Mouse (Mus musculus): ENCODE measurements at regions not wholly inside any gene's neighbourhood (a gene's known extent, or its start where the extent isn't known, plus 50 kb on each side); places are given as distances from the start of the nearest gene placed in this dataset.

GRCm38 (mm10) chr1:77027656-77028055, 487.2 kb downstream of the Epha4 start:
- Histone ChIP-seq H3K36me3 (no peaks in the 10 kb centered on the region), H3K27me3 (replicated peaks) (no peaks in the 10 kb centered on the region), H3K4me3 (replicated peaks) (no peak overlapping the region), H3K9me3 (no peaks in the 10 kb centered on the region), H3K4me1 (no peaks in the 10 kb centered on the region), H3K4me2 (no peak overlapping the region), H3K27ac (no peak overlapping the region), H3K9ac (no peak overlapping the region)
- 84% methylated on average over 4 of the region's 4 CpGs for WGBS
- no peak for ATAC-seq (ENCODE audit: insufficient read depth, low FRiP score, low read depth)

GRCm38 (mm10) chr1:77028216-77028615, 486.7 kb downstream of the Epha4 start:
- H3K27me3 ChIP-seq (replicated peaks), result no peaks in the 10 kb centered on the region
- no peak overlapping the region for H3K27ac ChIP-seq
- H3K9me3 ChIP-seq, result no peaks in the 10 kb centered on the region
- ATAC-seq (ENCODE audit: insufficient read depth, low FRiP score, low read depth), result no peak
- no peak overlapping the region for H3K9ac ChIP-seq
- no peak overlapping the region for H3K4me2 ChIP-seq
- no peaks in the 10 kb centered on the region for H3K36me3 ChIP-seq
- no peaks in the 10 kb centered on the region for H3K4me1 ChIP-seq
- WGBS, result 69% methylated on average over 6 of the region's 6 CpGs
- H3K4me3 ChIP-seq (replicated peaks), result no peak overlapping the region

GRCm38 (mm10) chr1:77029091-77029490, 485.8 kb downstream of the Epha4 start:
- H3K9ac ChIP-seq, result no peak overlapping the region
- ATAC-seq (ENCODE audit: insufficient read depth, low FRiP score, low read depth), result no peak
- WGBS, result 64% methylated on average over 6 of the region's 6 CpGs

GRCm38 (mm10) chr1:77043749-77044564, 470.9 kb downstream of the Epha4 start:
- 36% methylated on average over 14 of the region's 14 CpGs for WGBS
- no peaks in the 10 kb centered on the region for H3K36me3 ChIP-seq
- H3K4me3 ChIP-seq (replicated peaks), result no peak overlapping the region
- H3K27ac ChIP-seq, result no peak overlapping the region
- no peaks in the 10 kb centered on the region for H3K4me1 ChIP-seq
- no peaks in the 10 kb centered on the region for H3K27me3 ChIP-seq (replicated peaks)
- H3K9ac ChIP-seq, result no peak overlapping the region
- H3K4me2 ChIP-seq, result no peak overlapping the region
- no peaks in the 10 kb centered on the region for H3K9me3 ChIP-seq
- no peak for ATAC-seq (ENCODE audit: insufficient read depth, low FRiP score, low read depth)

More at GRCm38 (mm10) chr1:77029091-77029490, 485.8 kb downstream of the Epha4 start:
- H3K27ac ChIP-seq, result no peak overlapping the region
- H3K9me3 ChIP-seq, result no peaks in the 10 kb centered on the region
- H3K4me1 ChIP-seq, result no peaks in the 10 kb centered on the region
- no peaks in the 10 kb centered on the region for H3K36me3 ChIP-seq
- no peaks in the 10 kb centered on the region for H3K27me3 ChIP-seq (replicated peaks)
- H3K4me3 ChIP-seq (replicated peaks), result no peak overlapping the region
- no peak overlapping the region for H3K4me2 ChIP-seq

GRCm38 (mm10) chr1:77048720-77049406, 466.0 kb downstream of the Epha4 start:
- no peaks in the 10 kb centered on the region for H3K27me3 ChIP-seq (replicated peaks)
- no peak overlapping the region for H3K4me3 ChIP-seq (replicated peaks)
- no peak for ATAC-seq (ENCODE audit: insufficient read depth, low FRiP score, low read depth)
- WGBS, result 89% methylated on average over 7 of the region's 7 CpGs
- no peak overlapping the region for H3K27ac ChIP-seq
- no peaks in the 10 kb centered on the region for H3K4me1 ChIP-seq
- H3K36me3 ChIP-seq, result no peaks in the 10 kb centered on the region
- no peak overlapping the region for H3K4me2 ChIP-seq
- no peaks in the 10 kb centered on the region for H3K9me3 ChIP-seq
- H3K9ac ChIP-seq, result no peak overlapping the region

GRCm38 (mm10) chr1:77051239-77051638, 463.6 kb downstream of the Epha4 start:
- H3K9me3 ChIP-seq, result no peaks in the 10 kb centered on the region
- no peak overlapping the region for H3K27ac ChIP-seq
- H3K27me3 ChIP-seq (replicated peaks), result no peaks in the 10 kb centered on the region
- no peak overlapping the region for H3K9ac ChIP-seq
- peak; percentile 66; the same call in 1 of the 2 replicates for ATAC-seq (ENCODE audit: insufficient read depth, low FRiP score, low read depth)
- H3K36me3 ChIP-seq, result no peaks in the 10 kb centered on the region
- H3K4me1 ChIP-seq, result no peaks in the 10 kb centered on the region
- no peak overlapping the region for H3K4me3 ChIP-seq (replicated peaks)
- 41% methylated on average over 5 of the region's 5 CpGs for WGBS
- H3K4me2 ChIP-seq, result no peak overlapping the region

- 65% methylated on average over 4 of the region's 4 CpGs for WGBS
- Histone ChIP-seq H3K27me3 (replicated peaks) (no peaks in the 10 kb centered on the region), H3K4me2 (no peak overlapping the region), H3K4me3 (replicated peaks) (no peak overlapping the region), H3K9ac (no peak overlapping the region), H3K4me1 (no peaks in the 10 kb centered on the region), H3K9me3 (no peaks in the 10 kb centered on the region), H3K36me3 (no peaks in the 10 kb centered on the region), H3K27ac (no peak overlapping the region)
- no peak for ATAC-seq (ENCODE audit: insufficient read depth, low FRiP score, low read depth)
Observed at GRCm38 (mm10) chr1:77053837-77054540, 460.9 kb downstream of the Epha4 start.

- Histone ChIP-seq H3K27me3 (replicated peaks) (no peaks in the 10 kb centered on the region), H3K9me3 (no peaks in the 10 kb centered on the region), H3K27ac (no peak overlapping the region), H3K4me2 (no peak overlapping the region), H3K4me1 (no peaks in the 10 kb centered on the region), H3K36me3 (no peaks in the 10 kb centered on the region), H3K9ac (no peak overlapping the region), H3K4me3 (replicated peaks) (no peak overlapping the region)
- WGBS, result 90% methylated on average over 3 of the region's 3 CpGs
- ATAC-seq (ENCODE audit: insufficient read depth, low FRiP score, low read depth), result no peak
Observed at GRCm38 (mm10) chr1:77062468-77062867, 452.4 kb downstream of the Epha4 start.

- Histone ChIP-seq H3K9me3 (no peaks in the 10 kb centered on the region), H3K4me1 (0 out of 2 replicates have a peak, but pooled peaks cover 10% of the 10 kb centered on the region), H3K4me3 (replicated peaks) (no peak overlapping the region), H3K4me2 (no peak overlapping the region), H3K27ac (no peak overlapping the region), H3K9ac (no peak overlapping the region), H3K27me3 (replicated peaks) (no peaks in the 10 kb centered on the region), H3K36me3 (no peaks in the 10 kb centered on the region)
- no peak for ATAC-seq (ENCODE audit: insufficient read depth, low FRiP score, low read depth)
- 63% methylated on average over 1 of the region's 1 CpGs for WGBS
Observed at GRCm38 (mm10) chr1:77073071-77073470, 441.8 kb downstream of the Epha4 start.

- Histone ChIP-seq H3K9ac (no peak overlapping the region), H3K27me3 (replicated peaks) (no peaks in the 10 kb centered on the region), H3K4me2 (no peak overlapping the region), H3K27ac (no peak overlapping the region), H3K4me1 (0 out of 2 replicates have a peak, but pooled peaks cover 10% of the 10 kb centered on the region), H3K9me3 (no peaks in the 10 kb centered on the region), H3K36me3 (no peaks in the 10 kb centered on the region), H3K4me3 (replicated peaks) (no peak overlapping the region)
- ATAC-seq (ENCODE audit: insufficient read depth, low FRiP score, low read depth), result no peak
- WGBS, result 79% methylated on average over 13 of the region's 13 CpGs
Observed at GRCm38 (mm10) chr1:77074926-77075885, 439.7 kb downstream of the Epha4 start.

- WGBS, result 37% methylated on average over 5 of the region's 5 CpGs
- no peaks in the 10 kb centered on the region for H3K27me3 ChIP-seq (replicated peaks)
- H3K4me1 ChIP-seq, result 0 out of 2 replicates have a peak, but pooled peaks cover 3% of the 10 kb centered on the region
- H3K4me3 ChIP-seq (replicated peaks), result no peak overlapping the region
- no peaks in the 10 kb centered on the region for H3K36me3 ChIP-seq
- ATAC-seq (ENCODE audit: insufficient read depth, low FRiP score, low read depth), result no peak
- H3K27ac ChIP-seq, result no peak overlapping the region
- H3K9ac ChIP-seq, result no peak overlapping the region
- no peak overlapping the region for H3K4me2 ChIP-seq
- no peaks in the 10 kb centered on the region for H3K9me3 ChIP-seq
Observed at GRCm38 (mm10) chr1:77080767-77081166, 434.1 kb downstream of the Epha4 start.

Measured in stomach, embryonic 15.5 days (tissue).